Mouse (Mus musculus) cerebellum, postnatal 4 days (tissue): ENCODE data around the gene Slc17a9.

Source experiments
- DNase-seq, 2 experiments: peaks; one replicate each; pipeline ENCODE4 v3.0.0; 2022; ENCODE audit warnings: low spot score in 2 of 2, mixed read lengths in 1 of 2

The Slc17a9 gene

GRCm38 (mm10) chr2:180754976-180755688, 30.1 kb downstream of the Slc17a9 start:
- DNase-seq = no peak

GRCm38 (mm10) chr2:180755896-180756295, 30.8 kb downstream of the Slc17a9 start:
- DNase-seq = no peak

GRCm38 (mm10) chr2:180756786-180757185, 31.7 kb downstream of the Slc17a9 start:
- DNase-seq = no peak

GRCm38 (mm10) chr2:180758513-180759263, 33.6 kb downstream of the Slc17a9 start:
- DNase-seq = no peak

GRCm38 (mm10) chr2:180764986-180765385, 39.9 kb downstream of the Slc17a9 start:
- DNase-seq = no peak

- no peak for DNase-seq
Observed at GRCm38 (mm10) chr2:180765713-180766112, 40.6 kb downstream of the Slc17a9 start.

GRCm38 (mm10) chr2:180775223-180775622, 50.2 kb downstream of the Slc17a9 start:
- DNase-seq = no peak

- no peak for DNase-seq
Observed at GRCm38 (mm10) chr2:180775641-180776040, 50.6 kb downstream of the Slc17a9 start.

GRCm38 (mm10) chr2:180776793-180777192, 51.7 kb downstream of the Slc17a9 start, which contains the start of gene Bhlhe23:
TSS of gene Bhlhe23 (minus strand) at chr2:180776900.
- no peak for DNase-seq

GRCm38 (mm10) chr2:180779226-180780104, 54.4 kb downstream of the Slc17a9 start:
- DNase-seq = peak; percentile 43 to 69

GRCm38 (mm10) chr2:180780282-180780681, 55.2 kb downstream of the Slc17a9 start:
- no peak for DNase-seq

GRCm38 (mm10) chr2:180786732-180787131, 61.7 kb downstream of the Slc17a9 start:
- DNase-seq = peak in 1 of 2 experiments; percentile 43

- no peak for DNase-seq
Observed at GRCm38 (mm10) chr2:180787566-180788232, 62.6 kb downstream of the Slc17a9 start.

- DNase-seq = no peak
Observed at GRCm38 (mm10) chr2:180788386-180788785, 63.3 kb downstream of the Slc17a9 start.

- DNase-seq = peak in 1 of 2 experiments; percentile 54
Observed at GRCm38 (mm10) chr2:180788843-180789242, 63.8 kb downstream of the Slc17a9 start.

- peak in 1 of 2 experiments; percentile 75 for DNase-seq
Observed at GRCm38 (mm10) chr2:180791674-180792073, 66.6 kb downstream of the Slc17a9 start.
